Mouse (Mus musculus) spleen, adult 2 months (tissue): Measurements from ENCODE around the gene Kank4.

Experiments
- CTCF ChIP-seq: fragments of 200-500 bp; IDR thresholded peaks from 2 replicates; pipeline ENCODE4 v1.5.1; 2011; ENCODE audit warnings: mild to moderate bottlenecking, inconsistent platforms; ENCODE audit not compliant: insufficient read depth, insufficient read length, insufficient replicate concordance; ENCODE audit errors: extremely low read depth
- POLR2A ChIP-seq: fragments of 200-500 bp; IDR thresholded peaks from 2 replicates; pipeline ENCODE4 v1.6.1; 2011; ENCODE audit warnings: low read depth, low read length, inconsistent platforms

DNA sequence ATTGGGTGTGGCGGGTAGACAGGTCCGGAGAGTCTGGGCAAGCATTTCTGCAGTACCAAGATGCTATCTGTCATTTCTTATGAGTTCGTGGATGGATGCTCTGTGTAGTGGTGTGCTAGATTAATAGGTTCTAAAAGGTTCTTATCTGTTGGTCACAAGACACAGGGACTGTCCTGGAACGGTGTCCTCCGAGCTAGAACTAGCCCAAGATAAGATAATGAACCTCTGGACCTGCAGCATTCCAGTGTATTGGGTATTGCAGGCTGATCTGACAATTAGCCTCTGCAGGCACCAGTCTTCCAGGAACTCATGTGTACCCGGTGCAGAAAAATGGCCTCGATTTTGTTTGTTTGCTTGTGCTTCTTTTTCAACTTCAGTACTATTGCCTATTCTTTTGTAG is 88.6 kb downstream of the Kank4 start:
- no peak for TF ChIP-seq POLR2A
- TF ChIP-seq CTCF = no peak
